Mouse (Mus musculus) ES-Bruce4 (cell line): ENCODE results near the gene Gan. TPM values are rescaled to one million over a fixed set of nuclear protein-coding genes. Genes with fewer than 3 reads are reported as not detected.

Experiments
- H3K27ac ChIP-seq: 2 replicates; pipeline ENCODE4 v1.5.1; 2012; ENCODE audit warnings: low read length, inconsistent platforms; ENCODE audit not compliant: insufficient read depth
- H3K27me3 ChIP-seq: 2 replicates; pipeline ENCODE4 v1.6.1; 2012; ENCODE audit warnings: mild to moderate bottlenecking, low read length, inconsistent platforms; ENCODE audit not compliant: control insufficient read depth, poor library complexity, insufficient read depth, severe bottlenecking
- H3K36me3 ChIP-seq: 2 replicates; pipeline ENCODE4 v1.6.1; 2012; ENCODE audit warnings: inconsistent platforms, mild to moderate bottlenecking, low read length, moderate library complexity; ENCODE audit not compliant: control insufficient read depth, poor library complexity, insufficient read depth, severe bottlenecking
- H3K4me1 ChIP-seq: one replicate; pipeline ENCODE4 v1.8.1; 2011; ENCODE audit warnings: low read length; ENCODE audit not compliant: control insufficient read depth, insufficient read depth
- H3K4me3 ChIP-seq: 2 replicates; pipeline ENCODE4 v1.5.1; 2011; ENCODE audit warnings: low read depth, mild to moderate bottlenecking, low read length
- H3K9ac ChIP-seq: 2 replicates; pipeline ENCODE4 v1.6.1; 2012; ENCODE audit warnings: low read depth, mild to moderate bottlenecking, inconsistent platforms; ENCODE audit not compliant: poor library complexity, severe bottlenecking
- H3K9me3 ChIP-seq: replicated peaks from 2 replicates; pipeline ENCODE4 v1.6.1; 2012; ENCODE audit warnings: mild to moderate bottlenecking, low read length, inconsistent platforms; ENCODE audit not compliant: control insufficient read depth, poor library complexity, insufficient read depth, severe bottlenecking
- CTCF ChIP-seq: IDR thresholded peaks from one replicate; pipeline ENCODE4 v1.8.1; 2011; ENCODE audit warnings: low read depth, low read length
- EP300 ChIP-seq: IDR thresholded peaks from 2 replicates; pipeline ENCODE4 v1.6.1; 2011; ENCODE audit warnings: low read depth, low read length; ENCODE audit not compliant: insufficient read depth
- POLR2A ChIP-seq: IDR thresholded peaks from one replicate; pipeline ENCODE4 v1.8.1; 2011; ENCODE audit warnings: low read length; ENCODE audit not compliant: insufficient read depth
- polyA plus RNA-seq: library from polyadenylated mRNA; stranded (reverse); fragments of >200 nt; gene quantifications from 2 replicates; pipeline ENCODE4 v1.2.4, GENCODE M21; 2011; ENCODE audit warnings: low read depth; ENCODE audit not compliant: missing spikeins, insufficient read depth, insufficient read length

Gene Gan
- polyA plus RNA-seq, 1 experiment: 11.7 TPM

- Histone ChIP-seq H3K4me3 (no peak overlapping the region), H3K27ac (peak overlapping the region; percentile 90), H3K9me3 (no peaks in the 10 kb centered on the region), H3K27me3 (no peaks in the 10 kb centered on the region), H3K9ac (peak overlapping the region; percentile 20), H3K36me3 (no peaks in the 10 kb centered on the region), H3K4me1 (peaks cover 7% of the 10 kb centered on the region)
- no peak for TF ChIP-seq POLR2A
- no peak for TF ChIP-seq EP300
- no peak for TF ChIP-seq CTCF
Measured at GRCm38 (mm10) chr8:117242286-117242685, 84.4 kb downstream of the Gan start.

GRCm38 (mm10) chr8:117244601-117245000 lies 86.7 kb downstream of the Gan start:
- H3K27ac ChIP-seq: peak overlapping the region; percentile 60; the same call in 1 of the 2 replicates
- H3K9me3 ChIP-seq: no peaks in the 10 kb centered on the region
- peaks cover 7% of the 10 kb centered on the region for H3K4me1 ChIP-seq
- H3K4me3 ChIP-seq: peak overlapping the region; percentile 38
- H3K27me3 ChIP-seq: no peaks in the 10 kb centered on the region
- TF ChIP-seq EP300 (no peak), CTCF (no peak), POLR2A (peak; percentile 71)
- no peaks in the 10 kb centered on the region for H3K36me3 ChIP-seq
- 0 out of 2 replicates have a peak overlapping the region, but pooled peaks have one; percentile 7 for H3K9ac ChIP-seq

DNA sequence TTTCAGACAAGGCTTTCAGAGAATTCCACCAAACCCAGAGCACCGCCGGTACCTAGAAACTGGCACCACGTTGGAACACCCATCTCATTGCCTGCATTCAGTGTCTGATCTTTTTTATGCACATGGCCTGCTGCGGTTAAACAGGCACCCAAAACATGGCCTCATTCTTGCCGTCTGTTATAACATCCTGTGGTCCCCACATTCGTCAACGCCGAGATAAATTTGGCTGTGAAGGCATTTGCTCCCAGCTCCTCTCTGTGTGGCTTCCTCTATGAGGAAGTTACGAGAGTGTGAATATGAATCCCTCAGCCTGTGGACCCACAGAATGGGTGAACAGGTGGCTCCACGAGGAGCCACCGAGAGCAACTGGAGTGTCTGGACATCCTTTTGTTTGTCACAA lies 90.4 kb downstream of the Gan start:
- Histone ChIP-seq H3K9ac (no peak overlapping the region), H3K36me3 (no peaks in the 10 kb centered on the region), H3K4me3 (no peak overlapping the region), H3K4me1 (peaks cover 2% of the 10 kb centered on the region), H3K27ac (no peak overlapping the region), H3K27me3 (no peaks in the 10 kb centered on the region), H3K9me3 (no peaks in the 10 kb centered on the region)
- TF ChIP-seq CTCF (no peak), EP300 (no peak), POLR2A (no peak)

- no peaks in the 10 kb centered on the region for H3K9me3 ChIP-seq
- H3K27me3 ChIP-seq: no peaks in the 10 kb centered on the region
- no peak overlapping the region for H3K4me3 ChIP-seq
Measured at GRCm38 (mm10) chr8:117251086-117251681, 93.2 kb downstream of the Gan start.

GRCm38 (mm10) chr8:117252650-117253049 lies 94.7 kb downstream of the Gan start:
- Histone ChIP-seq H3K36me3 (no peaks in the 10 kb centered on the region), H3K27me3 (no peaks in the 10 kb centered on the region), H3K4me3 (no peak overlapping the region), H3K27ac (no peak overlapping the region), H3K4me1 (no peaks in the 10 kb centered on the region), H3K9ac (no peak overlapping the region), H3K9me3 (no peaks in the 10 kb centered on the region)
- TF ChIP-seq CTCF (no peak), POLR2A (no peak), EP300 (no peak)

More at GRCm38 (mm10) chr8:117251086-117251681, 93.2 kb downstream of the Gan start:
- no peak overlapping the region for H3K9ac ChIP-seq
- H3K36me3 ChIP-seq: no peaks in the 10 kb centered on the region
- H3K4me1 ChIP-seq: no peaks in the 10 kb centered on the region
- TF ChIP-seq EP300: no peak
- TF ChIP-seq CTCF: no peak
- TF ChIP-seq POLR2A: no peak
- H3K27ac ChIP-seq: no peak overlapping the region

- Histone ChIP-seq H3K27ac (no peak overlapping the region), H3K9me3 (no peaks in the 10 kb centered on the region), H3K4me3 (no peak overlapping the region), H3K9ac (no peak overlapping the region), H3K36me3 (no peaks in the 10 kb centered on the region), H3K4me1 (no peaks in the 10 kb centered on the region), H3K27me3 (no peaks in the 10 kb centered on the region)
- peak; percentile 26 for TF ChIP-seq CTCF
- TF ChIP-seq POLR2A: no peak
Measured at GRCm38 (mm10) chr8:117253390-117254269, 95.7 kb downstream of the Gan start.
